Mouse (Mus musculus): ENCODE data around the gene Pcdh15. TPM values are rescaled to one million over a fixed set of nuclear protein-coding genes. Genes with fewer than 3 reads are reported as not detected.

Gene Pcdh15
- 5.5 and 6.7 TPM in 2 replicates for polyA plus RNA-seq (2012; rRNA removed)

DNA sequence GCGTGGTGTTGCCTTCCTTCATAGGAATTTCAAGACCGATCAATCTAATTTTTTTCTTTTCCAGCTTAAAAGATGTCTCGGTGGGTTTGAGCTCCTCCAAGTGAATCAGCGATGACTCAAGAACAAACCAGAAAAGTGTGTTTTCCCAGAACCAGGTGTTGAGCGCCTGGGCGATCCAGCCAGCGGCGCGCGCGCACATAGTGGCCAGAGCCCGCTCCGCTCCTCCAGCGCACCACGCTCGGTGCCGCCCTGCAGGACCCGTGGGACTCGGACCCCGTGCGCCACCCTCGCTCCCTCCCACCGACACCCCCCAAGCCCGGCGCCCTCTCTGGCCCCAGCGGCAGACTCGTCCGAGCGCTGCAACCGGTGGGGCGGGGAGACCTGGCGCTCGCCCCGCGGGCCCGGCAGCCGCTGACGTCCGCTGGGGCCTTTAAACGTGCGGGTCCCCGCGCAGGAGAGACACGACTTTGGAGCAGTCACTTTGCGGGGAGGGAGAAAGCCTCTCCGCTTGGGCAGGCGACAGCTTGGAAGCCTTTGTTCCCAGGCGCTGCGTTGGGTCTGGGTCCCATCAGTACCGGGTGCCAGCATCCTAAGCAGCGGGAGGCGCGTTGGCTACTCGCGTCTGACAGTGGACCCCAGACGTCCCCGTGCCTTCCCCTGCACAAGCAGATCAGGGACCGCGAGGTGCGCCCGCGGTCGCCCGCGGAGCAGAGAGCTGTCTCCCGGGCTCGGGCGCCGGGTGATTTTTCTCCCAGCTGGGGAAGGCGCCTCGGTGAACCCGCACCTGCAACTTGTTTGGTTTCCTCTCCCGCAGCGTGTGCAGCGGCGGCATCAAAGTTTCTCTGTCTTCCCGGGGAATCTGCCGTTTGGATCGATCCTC, at the start of gene Pcdh15:
Gene Pcdh15, plus strand, starts transcription at position 377 of the 880 bp plus-strand sequence.

All from central nervous system, embryonic 14 days (tissue).